Mouse (Mus musculus) heart, postnatal 14 days (tissue): ENCODE data around the gene Gngt1. TPM values are rescaled to one million over a fixed set of nuclear protein-coding genes. Genes with fewer than 3 reads are reported as not detected.
A peak's percentile ranks its signal among the peaks of the same experiment; 100 is the strongest.

ENCODE experiments used
- DNase-seq, 2 experiments: peaks; one replicate each; pipeline ENCODE4 v3.0.0; 2021 to 2022
- intact Hi-C: fragments of 180-260 bp; cut with DNase I; formaldehyde crosslinking; loops from one replicate; pipeline ENCODE4 v1.15.1; 2025
- long read RNA-seq, 2 experiments: library from polyadenylated mRNA; stranded (forward); transcript quantifications; one replicate each; pipeline ENCODE4 v2.0.0; 2021
- total RNA-seq, 2 experiments: library from RNA; stranded (reverse); gene quantifications; 2 replicates each; pipeline ENCODE4 v1.2.3; 2021

The Gngt1 gene
- not detected for total RNA-seq
- long read RNA-seq, experiment 1 = 0 reads
- long read RNA-seq, experiment 2 = 0 reads

GRCm38 (mm10) chr6:3993492-3993891 is at the start of gene Gngt1:
Gene Gngt1 (plus strand): TSS chr6:3993792.
- intact Hi-C loops = no loop called here
- DNase-seq = no peak

GRCm38 (mm10) chr6:3954969-3955368 is 38.6 kb upstream of the Gngt1 start:
- no peak for DNase-seq
- intact Hi-C loops = no loop called here

GRCm38 (mm10) chr6:3967676-3968626 is 25.6 kb upstream of the Gngt1 start:
- intact Hi-C loops = loop anchor here (5.0 kb wide), 1 partner anchor 34 kb away; the partner anchor contains the start of gene Gng11
- DNase-seq = peak; percentile 36 to 54

- intact Hi-C loops = no loop called here
- DNase-seq = no peak
Observed at GRCm38 (mm10) chr6:3973679-3974078, 19.9 kb upstream of the Gngt1 start.

- intact Hi-C loops = no loop called here
- DNase-seq = no peak
Observed at GRCm38 (mm10) chr6:3982661-3983284, 10.8 kb upstream of the Gngt1 start.

- DNase-seq = no peak
- intact Hi-C loops = no loop called here
Observed at GRCm38 (mm10) chr6:3988750-3989149, 4.8 kb upstream of the Gngt1 start, which contains the start of gene Tfpi2. Gene Tfpi2 (minus strand): TSS chr6:3988919.

- intact Hi-C loops = no loop called here
- DNase-seq = no peak
Observed at GRCm38 (mm10) chr6:3998089-3998488, 4.5 kb downstream of the Gngt1 start.

- intact Hi-C loops = no loop called here
- no peak for DNase-seq
Observed at GRCm38 (mm10) chr6:3999296-3999695, 5.7 kb downstream of the Gngt1 start.

GRCm38 (mm10) chr6:4000716-4001115 is 7.1 kb downstream of the Gngt1 start:
- DNase-seq = no peak
- intact Hi-C loops = loop anchor here (5.0 kb wide), 3 partner anchors 33 to 88 kb away; partner anchors contain the start of gene Bet1

GRCm38 (mm10) chr6:4003445-4003844 is 9.9 kb downstream of the Gngt1 start:
- intact Hi-C loops = loop anchor here (5.0 kb wide), 3 partner anchors 36 to 91 kb away; partner anchors contain the start of gene Bet1
- no peak for DNase-seq

GRCm38 (mm10) chr6:4003890-4004306 is 10.3 kb downstream of the Gngt1 start, which contains the start of gene Gng11:
Gene Gng11 (plus strand): TSS chr6:4003904.
- DNase-seq = peak; percentile 88 to 89
- intact Hi-C loops = loop anchor here (5.0 kb wide), 3 partner anchors 37 to 92 kb away; partner anchors contain the start of gene Bet1

GRCm38 (mm10) chr6:4004808-4005207 is 11.2 kb downstream of the Gngt1 start:
- intact Hi-C loops = loop anchor here (5.0 kb wide), 3 partner anchors 38 to 93 kb away; partner anchors contain the start of gene Bet1
- DNase-seq = no peak

- no peak for DNase-seq
- intact Hi-C loops = no loop called here
Observed at GRCm38 (mm10) chr6:4008501-4009040, 15.0 kb downstream of the Gngt1 start.

- no peak for DNase-seq
- intact Hi-C loops = no loop called here
Observed at GRCm38 (mm10) chr6:4009548-4009947, 16.0 kb downstream of the Gngt1 start.

GRCm38 (mm10) chr6:4022645-4023044 is 29.1 kb downstream of the Gngt1 start:
- no peak for DNase-seq
- intact Hi-C loops = no loop called here

GRCm38 (mm10) chr6:4026367-4026766 is 32.8 kb downstream of the Gngt1 start:
- no peak for DNase-seq
- intact Hi-C loops = no loop called here

GRCm38 (mm10) chr6:4030956-4031355 is 37.4 kb downstream of the Gngt1 start:
- intact Hi-C loops = no loop called here
- DNase-seq = no peak

- intact Hi-C loops = no loop called here
Observed at GRCm38 (mm10) chr6:4041821-4042220, 48.2 kb downstream of the Gngt1 start.

More at GRCm38 (mm10) chr6:4041821-4042220, 48.2 kb downstream of the Gngt1 start:
- DNase-seq = no peak
